Mouse (Mus musculus): Measurements from ENCODE around the gene Hspe1. TPM values are rescaled to one million over a fixed set of nuclear protein-coding genes. Genes with fewer than 3 reads are reported as not detected.

The Hspe1 gene
- polyA plus RNA-seq, 1 experiment, result 436 TPM

GRCm38 (mm10) chr1:55132308-55132707 is 44.4 kb downstream of the Hspe1 start:
- Histone ChIP-seq H3K79me2 (ENCODE audit: control insufficient read depth, insufficient read depth) (peaks cover 58% of the 10 kb centered on the region), H3K27me3 (ENCODE audit: control insufficient read depth, insufficient read depth, insufficient read length) (no peaks in the 10 kb centered on the region), H3K4me3 (peak overlapping the region; percentile 60), H3ac (ENCODE audit: control insufficient read depth, insufficient read length) (peak overlapping the region; percentile 84), H3K36me3 (ENCODE audit: control insufficient read depth, insufficient read depth) (no peaks in the 10 kb centered on the region), H3K4me2 (ENCODE audit: low read depth) (peak overlapping the region; percentile 85)
- no peak for TF ChIP-seq POLR2AphosphoS2 (IDR thresholded peaks at IDR 0.05; ENCODE audit: insufficient read length, low read depth)
- no peak for TF ChIP-seq MYOG (IDR thresholded peaks at IDR 0.05; ENCODE audit: control insufficient read depth in 1 of 3, insufficient read depth in 1 of 3, insufficient read length in 2 of 3, low read depth in 2 of 3)
- no peak for TF ChIP-seq MYOD1 (IDR thresholded peaks at IDR 0.05; ENCODE audit: control insufficient read depth in 1 of 3, insufficient read length in 2 of 3, low read depth in 2 of 3)
- no peak for TF ChIP-seq POLR2A (IDR thresholded peaks at IDR 0.05; ENCODE audit: insufficient read length, low read depth)
- TF ChIP-seq TCF3 (IDR thresholded peaks at IDR 0.05; ENCODE audit: insufficient read length, low read depth), result no peak
- TF ChIP-seq CEBPB (IDR thresholded peaks at IDR 0.05; ENCODE audit: insufficient read depth, poor library complexity, severe bottlenecking), result no peak
- no peak for TF ChIP-seq REST (IDR thresholded peaks at IDR 0.05; ENCODE audit: insufficient read depth, insufficient read length)
- no peak for TF ChIP-seq SRF (IDR thresholded peaks at IDR 0.05; ENCODE audit: control insufficient read depth, insufficient read length, low read depth)
- TF ChIP-seq TCF12 (IDR thresholded peaks at IDR 0.05; ENCODE audit: insufficient read depth, poor library complexity, severe bottlenecking), result no peak
- no peak for TF ChIP-seq MAX (IDR thresholded peaks at IDR 0.05; ENCODE audit: low read depth)
- no peak for TF ChIP-seq E2F4 (IDR thresholded peaks at IDR 0.05; ENCODE audit: insufficient read depth)
- TF ChIP-seq USF1 (IDR thresholded peaks at IDR 0.05; ENCODE audit: low read depth), result no peak

- H3K4me3 ChIP-seq, result peak overlapping the region; percentile 60
- no peak overlapping the region for H3ac ChIP-seq (ENCODE audit: control insufficient read depth, insufficient read length)
- H3K79me2 ChIP-seq (ENCODE audit: control insufficient read depth, insufficient read depth), result peaks cover 67% of the 10 kb centered on the region
- peak overlapping the region; percentile 85 for H3K4me2 ChIP-seq (ENCODE audit: low read depth)
- TF ChIP-seq TCF3 (IDR thresholded peaks at IDR 0.05; ENCODE audit: insufficient read length, low read depth) (no peak), REST (IDR thresholded peaks at IDR 0.05; ENCODE audit: insufficient read depth, insufficient read length) (no peak), POLR2AphosphoS2 (IDR thresholded peaks at IDR 0.05; ENCODE audit: insufficient read length, low read depth) (no peak), MYOD1 (IDR thresholded peaks at IDR 0.05; ENCODE audit: control insufficient read depth in 1 of 3, insufficient read length in 2 of 3, low read depth in 2 of 3) (peak in 2 of 3 experiments; percentile 31 to 38), USF1 (IDR thresholded peaks at IDR 0.05; ENCODE audit: low read depth) (no peak)
- H3K27me3 ChIP-seq (ENCODE audit: control insufficient read depth, insufficient read depth, insufficient read length), result no peaks in the 10 kb centered on the region
- peaks cover 4% of the 10 kb centered on the region for H3K36me3 ChIP-seq (ENCODE audit: control insufficient read depth, insufficient read depth)
Observed at GRCm38 (mm10) chr1:55133173-55133572, 45.2 kb downstream of the Hspe1 start.

- Histone ChIP-seq H3K79me2 (ENCODE audit: control insufficient read depth, insufficient read depth) (peaks cover 78% of the 10 kb centered on the region), H3K36me3 (ENCODE audit: control insufficient read depth, insufficient read depth) (peaks cover 5% of the 10 kb centered on the region), H3K4me3 (no peak overlapping the region), H3K27me3 (ENCODE audit: control insufficient read depth, insufficient read depth, insufficient read length) (no peaks in the 10 kb centered on the region), H3ac (ENCODE audit: control insufficient read depth, insufficient read length) (no peak overlapping the region), H3K4me2 (ENCODE audit: low read depth) (no peak overlapping the region)
- TF ChIP-seq POLR2AphosphoS2 (IDR thresholded peaks at IDR 0.05; ENCODE audit: insufficient read length, low read depth), result no peak
Observed at GRCm38 (mm10) chr1:55134301-55134700, 46.4 kb downstream of the Hspe1 start.

GRCm38 (mm10) chr1:55135846-55136245 is 47.9 kb downstream of the Hspe1 start:
- Histone ChIP-seq H3K27me3 (ENCODE audit: control insufficient read depth, insufficient read depth, insufficient read length) (no peaks in the 10 kb centered on the region), H3K79me2 (ENCODE audit: control insufficient read depth, insufficient read depth) (peaks cover 94% of the 10 kb centered on the region), H3ac (ENCODE audit: control insufficient read depth, insufficient read length) (no peak overlapping the region), H3K36me3 (ENCODE audit: control insufficient read depth, insufficient read depth) (peaks cover 10% of the 10 kb centered on the region), H3K4me2 (ENCODE audit: low read depth) (no peak overlapping the region), H3K4me3 (no peak overlapping the region)
- no peak for TF ChIP-seq USF1 (IDR thresholded peaks at IDR 0.05; ENCODE audit: low read depth)
- TF ChIP-seq POLR2AphosphoS2 (IDR thresholded peaks at IDR 0.05; ENCODE audit: insufficient read length, low read depth), result no peak
- TF ChIP-seq TCF3 (IDR thresholded peaks at IDR 0.05; ENCODE audit: insufficient read length, low read depth), result no peak
- no peak for TF ChIP-seq MYOG (IDR thresholded peaks at IDR 0.05; ENCODE audit: control insufficient read depth in 1 of 3, insufficient read depth in 1 of 3, insufficient read length in 2 of 3, low read depth in 2 of 3)
- no peak for TF ChIP-seq MAX (IDR thresholded peaks at IDR 0.05; ENCODE audit: low read depth)
- no peak for TF ChIP-seq CEBPB (IDR thresholded peaks at IDR 0.05; ENCODE audit: insufficient read depth, poor library complexity, severe bottlenecking)
- no peak for TF ChIP-seq REST (IDR thresholded peaks at IDR 0.05; ENCODE audit: insufficient read depth, insufficient read length)
- no peak for TF ChIP-seq SRF (IDR thresholded peaks at IDR 0.05; ENCODE audit: control insufficient read depth, insufficient read length, low read depth)
- no peak for TF ChIP-seq E2F4 (IDR thresholded peaks at IDR 0.05; ENCODE audit: insufficient read depth)
- TF ChIP-seq MYOD1 (IDR thresholded peaks at IDR 0.05; ENCODE audit: control insufficient read depth in 1 of 3, insufficient read length in 2 of 3, low read depth in 2 of 3), result no peak
- no peak for TF ChIP-seq TCF12 (IDR thresholded peaks at IDR 0.05; ENCODE audit: insufficient read depth, poor library complexity, severe bottlenecking)
- no peak for TF ChIP-seq POLR2A (IDR thresholded peaks at IDR 0.05; ENCODE audit: insufficient read length, low read depth)

Other genes starting within 250 kb of the Hspe1 start
- 4.6 TPM for gene Ankrd44, start 161.7 kb upstream of the Hspe1 start, polyA plus RNA-seq (2012; fragmentation: generic; extraction: Trizol)
- gene Sf3b1, start 60.7 kb upstream of the Hspe1 start, polyA plus RNA-seq (2012; fragmentation: generic; extraction: Trizol), result 31.8 TPM
- gene Coq10b, start 35.4 kb upstream of the Hspe1 start, polyA plus RNA-seq (2012; fragmentation: generic; extraction: Trizol), result 18.5 TPM
- gene Hspd1, start 111 bp downstream of the Hspe1 start, polyA plus RNA-seq (2012; fragmentation: generic; extraction: Trizol), result 132 TPM
- 19.5 TPM for gene Mob4, start 43.1 kb downstream of the Hspe1 start, polyA plus RNA-seq (2012; fragmentation: generic; extraction: Trizol)
- 41.0 TPM for gene Rftn2, start 138.7 kb downstream of the Hspe1 start, polyA plus RNA-seq (2012; fragmentation: generic; extraction: Trizol)
- gene Mars2, start 149.0 kb downstream of the Hspe1 start, polyA plus RNA-seq (2012; fragmentation: generic; extraction: Trizol), result 2.2 TPM